Mouse (Mus musculus) heart, adult 2 months (tissue): ENCODE results near the gene 1700001P01Rik.

Source experiments
- CTCF ChIP-seq: fragments of 200-600 bp; IDR thresholded peaks from 2 replicates; pipeline ENCODE4 v1.8.1; 2022; ENCODE audit warnings: antibody characterized with exemption, mild to moderate bottlenecking, moderate library complexity
- EP300 ChIP-seq: fragments of 200-500 bp; IDR thresholded peaks from 2 replicates; pipeline ENCODE4 v1.6.1; 2011; ENCODE audit warnings: low read depth, low read length, control low read depth; ENCODE audit not compliant: insufficient read depth
- POLR2A ChIP-seq: fragments of 200-500 bp; IDR thresholded peaks from 2 replicates; pipeline ENCODE4 v1.6.1; 2011; ENCODE audit warnings: mild to moderate bottlenecking, low read depth, low read length, control low read depth; ENCODE audit not compliant: insufficient read depth

DNA sequence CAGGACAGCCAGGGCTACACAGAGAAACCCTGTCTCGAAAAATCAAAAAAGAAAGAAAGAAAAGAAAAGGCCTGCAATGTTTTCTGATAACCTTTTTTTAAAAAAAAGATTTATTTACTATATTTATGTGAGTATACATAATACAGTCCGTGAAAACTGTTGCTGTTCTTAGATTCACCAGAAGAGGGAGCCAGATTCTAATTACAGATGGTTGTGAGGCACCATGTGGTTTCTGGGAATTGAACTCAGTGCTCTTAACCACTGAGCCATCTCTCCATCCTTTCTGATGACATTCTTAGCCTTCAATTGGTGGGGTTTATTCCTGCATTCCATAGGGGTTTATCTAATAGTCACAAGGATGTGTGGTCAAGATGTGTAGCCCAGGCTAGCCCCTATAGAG lies 17.4 kb upstream of the 1700001P01Rik start:
- TF ChIP-seq CTCF: peak; percentile 96
- TF ChIP-seq POLR2A: no peak
- TF ChIP-seq EP300: no peak
